Mouse (Mus musculus) midbrain, embryonic 13.5 days (tissue): ENCODE results near the gene Sdk1. TPM values are rescaled to one million over a fixed set of nuclear protein-coding genes. Genes with fewer than 3 reads are reported as not detected.
A peak's percentile ranks its signal among the peaks of the same experiment; 100 is the strongest.

Source experiments
- ATAC-seq: fragments of 200-750 bp; cut with Nextera tagmentation; 2 replicates; pipeline ENCODE4 v1.8.0; 2017; ENCODE audit warnings: mild to moderate bottlenecking, moderate TSS enrichment, moderate library complexity
- H3K27ac ChIP-seq: fragments of 300-500 bp; sonication (generic); 2 replicates; pipeline ENCODE4 v1.5.1; 2015; ENCODE audit warnings: inconsistent platforms, mild to moderate bottlenecking, moderate library complexity
- H3K27me3 ChIP-seq: fragments of 300-500 bp; sonication (generic); 2 replicates; pipeline ENCODE4 v1.6.1; 2015; ENCODE audit warnings: mild to moderate bottlenecking, inconsistent platforms
- H3K36me3 ChIP-seq: fragments of 300-500 bp; sonication (generic); 2 replicates; pipeline ENCODE4 v1.6.1; 2015; ENCODE audit warnings: mild to moderate bottlenecking, inconsistent platforms
- H3K4me1 ChIP-seq: fragments of 300-500 bp; sonication (generic); replicated peaks from 2 replicates; pipeline ENCODE4 v1.6.1; 2015; ENCODE audit warnings: inconsistent platforms
- H3K4me2 ChIP-seq: fragments of 300-500 bp; sonication (generic); replicated peaks from 2 replicates; pipeline ENCODE4 v1.6.1; 2015; ENCODE audit warnings: moderate library complexity, mild to moderate bottlenecking, inconsistent platforms
- H3K4me3 ChIP-seq: fragments of 300-500 bp; sonication (generic); replicated peaks from 2 replicates; pipeline ENCODE4 v1.5.1; 2015; ENCODE audit warnings: mild to moderate bottlenecking, inconsistent platforms
- H3K9ac ChIP-seq: fragments of 300-500 bp; sonication (generic); replicated peaks from 2 replicates; pipeline ENCODE4 v1.6.1; 2015; ENCODE audit warnings: mild to moderate bottlenecking, inconsistent platforms
- H3K9me3 ChIP-seq: fragments of 300-500 bp; sonication (generic); 2 replicates; pipeline ENCODE4 v1.6.1; 2016; ENCODE audit warnings: mild to moderate bottlenecking, inconsistent platforms
- WGBS: fragments of 180-500 bp; shearing (Covaris S2); methylation state at CpG from one replicate; pipeline ENCODE4 v1.1.7; 2015; 5-methylcytosine and 5-hydroxymethylcytosine counted together
- polyA plus RNA-seq: library from polyadenylated mRNA; unstranded; fragments of >200 nt; fragmentation: Nextera tagmentation; extraction: Ambion mirVana; gene quantifications from 2 replicates; pipeline ENCODE4 v1.2.1, GENCODE M21; 2015

Sdk1 gene
- polyA plus RNA-seq, 1 experiment from 2014 or later = 2.0 TPM

- H3K9ac ChIP-seq = no peak overlapping the region
- no peaks in the 10 kb centered on the region for H3K9me3 ChIP-seq
- no peak overlapping the region for H3K4me2 ChIP-seq
- H3K27me3 ChIP-seq = peaks cover 2% of the 10 kb centered on the region; the same call in 1 of the 2 replicates
- no peak overlapping the region for H3K4me3 ChIP-seq
- H3K36me3 ChIP-seq = no peaks in the 10 kb centered on the region
- H3K27ac ChIP-seq = no peak overlapping the region
- ATAC-seq = no peak
- H3K4me1 ChIP-seq = peaks cover 22% of the 10 kb centered on the region
- 43% methylated on average over 3 of the region's 3 CpGs for WGBS
Measured at GRCm38 (mm10) chr5:141884111-141884647, 642.9 kb downstream of the Sdk1 start.

DNA sequence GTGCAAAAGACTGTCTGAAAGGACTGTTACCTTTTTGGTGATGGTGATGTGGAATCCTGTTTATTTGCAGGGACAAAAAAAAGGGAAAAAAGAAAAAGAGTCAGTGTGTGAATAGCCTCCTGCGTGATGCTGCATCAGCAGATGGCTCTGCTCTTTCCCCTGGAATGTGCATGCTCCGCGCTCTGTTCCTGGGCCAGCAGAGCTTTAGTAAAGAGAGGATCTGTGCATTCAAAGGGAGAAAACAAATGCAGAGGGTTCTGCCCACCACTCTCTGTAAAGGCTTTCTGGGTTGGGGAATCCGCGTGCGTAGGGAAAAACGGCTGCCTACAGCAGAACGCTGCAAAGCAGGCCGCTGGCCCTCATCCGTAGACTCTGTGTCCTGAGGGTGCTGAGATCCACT lies 644.7 kb downstream of the Sdk1 start:
- ATAC-seq = no peak
- H3K4me3 ChIP-seq = no peak overlapping the region
- no peak overlapping the region for H3K9ac ChIP-seq
- H3K4me1 ChIP-seq = peaks cover 39% of the 10 kb centered on the region
- no peak overlapping the region for H3K4me2 ChIP-seq
- 46% methylated on average over 10 of the region's 10 CpGs for WGBS
- H3K27me3 ChIP-seq = peaks cover 2% of the 10 kb centered on the region; the same call in 1 of the 2 replicates
- H3K27ac ChIP-seq = no peak overlapping the region
- no peaks in the 10 kb centered on the region for H3K9me3 ChIP-seq
- no peaks in the 10 kb centered on the region for H3K36me3 ChIP-seq

GRCm38 (mm10) chr5:141889766-141890165 lies 648.5 kb downstream of the Sdk1 start:
- Histone ChIP-seq H3K4me1 (peaks cover 34% of the 10 kb centered on the region), H3K27ac (no peak overlapping the region), H3K36me3 (no peaks in the 10 kb centered on the region), H3K27me3 (peaks cover 2% of the 10 kb centered on the region; the same call in 1 of the 2 replicates), H3K4me3 (no peak overlapping the region), H3K4me2 (peak overlapping the region; percentile 34), H3K9me3 (no peaks in the 10 kb centered on the region), H3K9ac (no peak overlapping the region)
- ATAC-seq = 0 out of 2 replicates have a peak, but pooled peaks have one; percentile 24
- WGBS = 31% methylated on average over 9 of the region's 9 CpGs

DNA sequence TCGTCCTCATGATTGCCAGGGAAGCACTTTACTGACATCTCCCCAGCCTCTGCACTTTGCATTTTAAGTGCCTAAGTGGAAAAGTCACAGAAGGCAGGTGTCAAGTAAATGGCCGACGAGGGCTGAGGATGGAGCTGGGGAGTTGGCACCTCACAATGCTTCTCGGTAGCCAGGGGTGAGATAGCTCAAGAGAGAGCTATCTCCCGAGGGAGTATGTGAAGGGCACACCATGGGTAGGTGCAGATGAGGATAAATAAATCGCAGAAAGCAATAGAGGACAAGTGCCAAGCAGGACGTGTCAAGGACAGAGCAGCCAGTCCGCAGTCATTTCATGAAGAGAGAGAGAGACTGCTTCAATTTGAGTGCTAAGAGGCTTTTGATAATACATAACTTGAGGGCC lies 655.1 kb downstream of the Sdk1 start:
- ATAC-seq = no peak
- Histone ChIP-seq H3K27me3 (no peaks in the 10 kb centered on the region), H3K36me3 (no peaks in the 10 kb centered on the region), H3K4me2 (no peak overlapping the region), H3K9me3 (no peaks in the 10 kb centered on the region), H3K27ac (no peak overlapping the region), H3K4me3 (no peak overlapping the region), H3K4me1 (no peaks in the 10 kb centered on the region), H3K9ac (no peak overlapping the region)
- WGBS = 85% methylated on average over 8 of the region's 8 CpGs

DNA sequence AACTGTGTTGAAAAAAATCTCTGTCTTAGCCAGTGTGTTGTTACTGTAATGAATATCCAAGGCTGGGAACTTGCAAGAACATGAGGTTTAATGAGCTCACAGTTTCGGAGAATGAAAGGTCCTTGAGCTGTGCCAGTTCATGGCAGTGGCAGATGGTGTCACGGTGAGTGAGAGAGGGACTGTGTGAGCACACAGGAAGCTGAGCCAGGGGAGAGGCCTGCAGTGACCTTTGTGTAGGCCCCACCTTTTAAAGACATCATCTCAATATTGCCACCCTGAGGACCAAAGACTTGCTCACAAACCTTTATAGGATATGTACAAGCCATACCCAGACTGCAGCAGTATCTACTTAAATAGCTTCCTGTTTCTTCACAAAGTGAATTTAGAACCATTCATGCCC lies 656.2 kb downstream of the Sdk1 start:
- no peak for ATAC-seq
- 61% methylated on average over 2 of the region's 2 CpGs for WGBS
- no peaks in the 10 kb centered on the region for H3K36me3 ChIP-seq

GRCm38 (mm10) chr5:141899751-141900150 lies 658.5 kb downstream of the Sdk1 start:
- no peak for ATAC-seq
- H3K36me3 ChIP-seq = no peaks in the 10 kb centered on the region
- H3K27ac ChIP-seq = no peak overlapping the region

More for the DNA sequence above, 656.2 kb downstream of the Sdk1 start:
- Histone ChIP-seq H3K27ac (no peak overlapping the region), H3K27me3 (no peaks in the 10 kb centered on the region), H3K4me1 (no peaks in the 10 kb centered on the region), H3K9ac (no peak overlapping the region), H3K4me3 (no peak overlapping the region), H3K4me2 (no peak overlapping the region), H3K9me3 (no peaks in the 10 kb centered on the region)

GRCm38 (mm10) chr5:141902544-141903250 lies 661.4 kb downstream of the Sdk1 start:
- H3K9ac ChIP-seq = no peak overlapping the region
- WGBS = 79% methylated on average over 16 of the region's 16 CpGs
- H3K27me3 ChIP-seq = no peaks in the 10 kb centered on the region
- no peak overlapping the region for H3K4me2 ChIP-seq
- H3K9me3 ChIP-seq = no peaks in the 10 kb centered on the region
- no peaks in the 10 kb centered on the region for H3K36me3 ChIP-seq
- H3K4me3 ChIP-seq = no peak overlapping the region
- 0 out of 2 replicates have a peak, but pooled peaks cover 3% of the 10 kb centered on the region for H3K4me1 ChIP-seq
- ATAC-seq = no peak
- no peak overlapping the region for H3K27ac ChIP-seq

More at GRCm38 (mm10) chr5:141899751-141900150, 658.5 kb downstream of the Sdk1 start:
- 0 out of 2 replicates have a peak, but pooled peaks cover 3% of the 10 kb centered on the region for H3K4me1 ChIP-seq
- H3K9ac ChIP-seq = no peak overlapping the region
- H3K4me3 ChIP-seq = no peak overlapping the region
- H3K4me2 ChIP-seq = no peak overlapping the region
- no peaks in the 10 kb centered on the region for H3K9me3 ChIP-seq
- no peaks in the 10 kb centered on the region for H3K27me3 ChIP-seq
- 88% methylated on average over 7 of the region's 7 CpGs for WGBS

DNA sequence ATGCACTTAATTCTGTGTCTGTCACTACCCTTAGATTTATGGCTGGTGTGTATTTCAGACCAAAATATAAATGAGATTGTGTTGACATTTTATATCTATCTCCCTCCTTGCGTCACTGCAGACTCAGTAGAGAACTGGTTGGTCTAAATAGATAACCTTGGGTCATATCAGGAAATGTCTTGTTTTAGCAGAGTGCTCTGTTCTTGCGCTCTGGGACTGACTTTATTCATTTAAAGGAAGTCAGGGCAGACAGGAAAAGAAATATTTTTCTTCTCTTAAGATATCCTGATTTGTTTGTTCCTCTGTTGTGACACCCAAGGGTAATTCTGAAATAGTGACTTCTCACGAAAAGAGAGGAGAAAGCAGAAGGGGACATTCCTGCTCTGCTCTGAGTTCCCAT lies 669.2 kb downstream of the Sdk1 start:
- no peak overlapping the region for H3K4me3 ChIP-seq
- H3K27ac ChIP-seq = no peak overlapping the region
- no peaks in the 10 kb centered on the region for H3K27me3 ChIP-seq
- H3K4me2 ChIP-seq = no peak overlapping the region
- ATAC-seq = no peak
- 83% methylated on average over 3 of the region's 3 CpGs for WGBS
- H3K9ac ChIP-seq = no peak overlapping the region
- no peaks in the 10 kb centered on the region for H3K9me3 ChIP-seq
- no peaks in the 10 kb centered on the region for H3K36me3 ChIP-seq
- peaks cover 6% of the 10 kb centered on the region for H3K4me1 ChIP-seq

DNA sequence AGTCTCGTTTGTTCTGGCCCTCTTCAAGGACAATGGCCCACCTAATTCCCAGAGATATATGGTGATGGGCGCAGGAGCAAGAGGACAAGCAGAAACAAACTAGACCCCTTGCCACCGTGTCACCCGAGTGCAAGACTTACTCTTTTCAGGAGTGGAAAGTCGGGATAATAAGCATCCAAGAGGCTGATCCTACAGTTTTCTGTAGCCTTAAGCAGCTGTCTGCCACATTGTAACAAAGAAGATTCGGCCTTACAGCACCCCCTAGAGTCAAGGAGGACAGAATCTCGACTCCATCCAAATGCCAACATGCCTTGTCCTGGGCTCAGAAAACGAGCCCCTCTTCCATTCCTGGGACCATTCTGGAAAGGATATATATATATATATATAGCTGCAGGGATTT lies 669.6 kb downstream of the Sdk1 start:
- peaks cover 6% of the 10 kb centered on the region for H3K4me1 ChIP-seq
- ATAC-seq = no peak
- H3K27ac ChIP-seq = no peak overlapping the region
- no peaks in the 10 kb centered on the region for H3K9me3 ChIP-seq
- H3K4me3 ChIP-seq = no peak overlapping the region
- H3K9ac ChIP-seq = no peak overlapping the region
- no peaks in the 10 kb centered on the region for H3K27me3 ChIP-seq
- no peaks in the 10 kb centered on the region for H3K36me3 ChIP-seq
- H3K4me2 ChIP-seq = no peak overlapping the region
- WGBS = 64% methylated on average over 8 of the region's 8 CpGs

GRCm38 (mm10) chr5:141912881-141913280 lies 671.6 kb downstream of the Sdk1 start:
- Histone ChIP-seq H3K36me3 (no peaks in the 10 kb centered on the region), H3K9ac (no peak overlapping the region), H3K27me3 (no peaks in the 10 kb centered on the region), H3K4me1 (peaks cover 14% of the 10 kb centered on the region), H3K27ac (peak overlapping the region; percentile 48; the same call in 1 of the 2 replicates), H3K4me2 (no peak overlapping the region), H3K4me3 (no peak overlapping the region), H3K9me3 (no peaks in the 10 kb centered on the region)
- 59% methylated on average over 7 of the region's 7 CpGs for WGBS
- ATAC-seq = no peak

DNA sequence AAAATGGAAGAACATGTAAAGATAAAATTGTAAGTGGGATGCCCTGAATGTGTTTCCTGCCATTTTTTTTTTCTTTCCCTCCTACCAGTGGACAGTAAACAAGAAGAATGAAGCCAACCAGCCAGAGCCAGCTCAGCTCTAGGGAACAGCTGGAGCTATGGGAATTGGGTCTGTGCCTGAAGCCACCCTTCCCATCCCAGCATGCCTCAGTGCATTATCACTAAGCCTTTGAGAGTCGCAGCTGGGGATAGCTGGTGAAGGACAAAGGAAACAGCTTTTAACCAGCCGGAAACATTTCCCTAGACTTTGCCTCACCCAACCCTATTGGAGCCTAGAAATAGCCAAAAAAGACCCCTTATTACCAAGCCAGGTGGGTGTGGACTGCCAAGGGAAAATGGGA lies 675.7 kb downstream of the Sdk1 start:
- Histone ChIP-seq H3K4me3 (no peak overlapping the region), H3K36me3 (no peaks in the 10 kb centered on the region), H3K4me1 (peaks cover 14% of the 10 kb centered on the region), H3K27me3 (no peaks in the 10 kb centered on the region), H3K9me3 (no peaks in the 10 kb centered on the region), H3K9ac (no peak overlapping the region), H3K4me2 (no peak overlapping the region), H3K27ac (no peak overlapping the region)
- ATAC-seq = no peak
- 28% methylated on average over 2 of the region's 2 CpGs for WGBS

DNA sequence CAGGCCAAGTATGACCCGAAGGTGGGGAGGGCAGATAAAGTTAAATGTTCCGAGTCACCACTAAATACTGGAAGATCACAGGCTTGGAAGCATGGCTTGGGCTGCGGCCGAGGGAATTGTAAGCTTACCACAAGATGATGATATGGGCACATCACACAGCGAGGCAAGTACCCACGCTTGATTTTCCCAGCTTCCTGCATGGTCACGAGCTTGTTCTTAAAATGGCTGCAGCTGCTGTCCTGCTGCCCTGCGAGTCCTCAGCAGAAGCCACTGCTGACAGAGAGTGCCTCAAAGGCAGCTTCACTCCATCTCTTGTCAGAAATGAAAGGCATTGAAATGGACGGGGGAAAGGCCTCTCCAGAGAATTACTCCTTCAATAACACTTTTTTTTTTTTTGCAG lies 697.7 kb downstream of the Sdk1 start:
- Histone ChIP-seq H3K9ac (no peak overlapping the region), H3K4me2 (no peak overlapping the region), H3K27ac (no peak overlapping the region), H3K4me1 (peaks cover 7% of the 10 kb centered on the region; the same call in 1 of the 2 replicates), H3K36me3 (no peaks in the 10 kb centered on the region), H3K9me3 (no peaks in the 10 kb centered on the region), H3K4me3 (no peak overlapping the region), H3K27me3 (no peaks in the 10 kb centered on the region)
- 74% methylated on average over 9 of the region's 9 CpGs for WGBS
- no peak for ATAC-seq
